Mouse (Mus musculus) gastrocnemius, postnatal 25 days (tissue): ENCODE data around the gene 3110082I17Rik. TPM values are rescaled to one million over a fixed set of nuclear protein-coding genes. Genes with fewer than 3 reads are reported as not detected.

Experiments used
- DNase-seq: peaks from one replicate; pipeline ENCODE4 v3.0.0; 2022
- total RNA-seq, 2 experiments: library from RNA; stranded (reverse); gene quantifications; 1 replicate in 1 of 2; 2 replicates in 1 of 2; pipeline ENCODE4 v1.2.3; 2021

Gene 3110082I17Rik
- total RNA-seq, 2 experiments from 2014 or later, result 7.8 to 8.0 TPM

DNA sequence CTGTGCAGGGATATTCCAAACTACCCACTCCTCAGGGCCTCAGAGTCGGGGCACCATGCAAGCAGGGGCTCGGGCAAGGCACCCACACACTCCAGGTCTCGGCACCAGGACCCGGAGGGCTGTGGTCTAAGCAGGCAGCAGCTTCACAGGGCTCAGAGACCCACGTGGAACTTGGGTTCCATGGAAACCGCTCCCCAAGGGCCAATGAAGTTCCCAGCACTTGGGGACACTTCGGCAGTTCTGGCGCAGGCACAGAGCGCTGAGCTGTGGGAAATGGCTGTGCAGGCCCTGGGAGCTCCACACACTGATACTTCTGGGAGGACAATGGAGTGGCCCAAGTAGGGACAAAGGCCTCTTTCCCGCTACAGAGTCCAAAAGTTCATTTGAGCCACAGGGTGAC is 7.3 kb downstream of the 3110082I17Rik start:
- no peak for DNase-seq

DNA sequence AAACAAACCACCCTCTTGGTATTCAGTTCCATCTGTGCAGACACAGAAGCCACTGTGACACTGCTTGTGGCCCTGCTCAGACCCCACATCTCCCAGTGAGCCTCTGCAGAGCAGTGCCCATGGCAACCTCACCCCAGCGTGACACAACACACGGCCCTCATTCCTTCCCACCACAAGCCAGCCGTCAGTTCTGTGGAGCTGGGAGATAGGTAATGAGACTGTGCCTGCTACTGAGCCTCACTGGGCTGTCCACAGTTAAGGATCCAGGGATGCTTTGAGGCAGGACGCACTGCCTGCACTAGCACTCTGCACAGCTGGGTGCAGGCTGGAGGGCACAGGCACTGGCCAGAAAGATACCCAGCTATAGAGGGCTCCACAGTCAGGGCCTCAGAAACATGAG is 10.4 kb downstream of the 3110082I17Rik start:
- no peak for DNase-seq

DNA sequence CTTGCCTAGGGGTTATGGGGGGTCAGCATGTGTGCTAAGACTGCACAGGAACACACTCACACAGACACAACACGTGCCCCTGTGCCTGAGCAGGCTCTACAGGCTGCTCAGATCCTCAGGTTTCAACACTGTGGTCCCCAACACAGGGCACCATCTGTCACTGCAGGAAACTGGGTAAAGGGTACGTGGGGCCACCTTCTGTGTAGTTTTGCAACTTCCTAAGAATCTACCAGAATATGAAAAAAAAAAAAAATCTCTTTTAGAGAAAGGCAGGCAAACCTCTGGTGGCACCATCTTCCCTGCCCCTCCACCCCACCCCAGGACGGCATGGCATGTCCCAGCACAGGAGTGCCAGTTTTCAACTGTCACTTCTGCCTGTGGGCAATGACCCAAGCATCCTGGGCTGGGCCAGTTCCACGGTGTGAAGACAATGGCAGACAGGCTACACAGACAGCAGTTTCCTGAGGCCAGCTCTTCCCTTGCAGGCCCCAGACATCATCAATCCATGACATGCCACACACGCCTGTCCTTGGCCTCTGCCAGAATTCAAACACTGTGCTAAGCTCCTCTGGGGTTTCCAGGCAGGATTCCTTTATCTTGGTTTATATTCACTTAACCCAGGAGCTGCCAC is 11.1 kb downstream of the 3110082I17Rik start:
- DNase-seq, result no peak

DNA sequence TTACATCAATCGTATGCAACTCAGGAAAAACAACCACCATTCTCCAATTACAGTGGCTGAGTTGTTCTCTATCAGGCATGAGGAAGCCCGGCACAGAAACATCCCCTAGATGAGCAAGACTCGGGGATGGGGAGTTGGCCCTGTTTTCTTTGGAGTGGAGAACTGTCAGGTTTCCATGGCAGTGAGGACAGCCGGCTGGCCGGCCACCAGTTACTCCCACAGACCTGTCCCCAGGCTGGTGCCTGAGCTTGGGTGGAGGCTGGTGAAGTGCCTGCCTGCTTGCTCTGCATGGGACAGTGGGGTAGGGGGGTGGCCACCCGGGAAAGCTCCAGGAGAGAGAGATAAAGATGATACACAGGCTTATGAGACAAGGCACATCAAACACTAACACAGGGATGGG is 12.3 kb downstream of the 3110082I17Rik start:
- DNase-seq, result no peak

DNA sequence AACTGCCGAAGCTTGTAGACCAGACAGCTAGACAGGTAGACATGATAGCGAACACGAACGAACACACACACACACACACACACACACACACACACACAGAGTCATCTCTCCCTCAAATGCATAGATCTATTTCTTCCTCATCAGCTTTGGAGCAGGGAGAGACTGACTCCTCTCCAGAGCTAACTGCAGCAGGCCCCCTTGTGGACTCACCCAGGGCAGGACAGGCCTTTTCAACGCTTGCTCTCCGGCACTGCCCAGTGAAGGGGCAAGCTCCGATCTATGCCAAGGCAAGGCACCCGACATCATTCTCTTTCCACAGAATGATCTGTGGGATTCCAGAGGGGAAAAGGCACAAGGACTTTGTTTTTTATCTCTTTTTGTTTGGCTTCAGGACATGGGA is 15.1 kb downstream of the 3110082I17Rik start:
- DNase-seq, result no peak

DNA sequence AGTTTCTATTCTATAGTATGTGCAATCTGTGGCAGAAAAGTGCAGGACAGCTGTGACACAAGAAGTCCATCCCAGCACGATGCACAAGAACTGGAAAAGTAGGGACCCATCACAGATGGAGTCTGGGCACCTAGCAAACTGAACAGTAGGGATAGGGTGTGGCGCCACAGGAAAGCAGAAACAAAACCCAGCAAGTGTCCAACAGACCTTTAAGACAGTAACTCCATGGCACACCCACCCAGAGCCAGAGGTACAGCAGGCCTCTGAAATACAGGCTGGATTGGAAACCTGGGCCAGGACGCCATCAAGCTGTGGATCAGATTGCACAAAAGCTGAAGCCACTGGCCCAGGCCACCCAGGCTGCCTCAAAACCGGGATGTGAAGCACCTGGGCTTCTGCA is 17.4 kb downstream of the 3110082I17Rik start:
- DNase-seq, result no peak

DNA sequence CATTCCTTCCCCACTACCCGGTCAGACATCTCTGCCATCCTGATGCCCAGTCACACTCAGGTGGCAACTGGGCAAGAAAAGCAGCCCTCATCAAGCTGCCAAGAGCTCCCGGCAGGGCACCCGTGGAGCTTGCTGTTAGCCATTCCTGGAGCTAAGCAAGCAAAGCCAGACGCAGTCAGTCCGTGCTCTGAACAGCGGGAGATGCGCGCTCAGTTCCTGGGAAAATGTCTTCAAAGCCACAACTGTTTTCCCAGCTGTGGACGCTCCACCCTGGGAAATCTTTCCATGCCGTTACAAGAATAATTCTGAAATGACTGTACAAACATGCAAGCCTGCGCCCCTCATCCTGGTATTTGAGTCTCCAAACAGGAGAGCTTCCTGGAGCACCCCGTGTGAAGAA is 17.9 kb downstream of the 3110082I17Rik start:
- DNase-seq, result no peak

DNA sequence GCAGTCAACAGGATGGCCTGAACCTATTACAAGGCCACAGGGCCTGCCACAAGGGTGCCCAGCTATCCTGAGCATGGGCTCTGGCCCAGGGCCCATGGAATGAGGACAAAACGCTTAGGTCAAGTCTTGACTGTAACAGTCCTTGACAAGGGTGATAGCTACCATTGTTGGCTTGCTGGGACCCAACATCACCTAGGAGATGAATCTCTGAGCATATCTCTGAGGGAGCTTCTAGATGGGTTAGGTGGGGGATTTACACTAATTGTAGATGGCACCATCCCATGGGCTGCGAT is 18.7 kb downstream of the 3110082I17Rik start:
- no peak for DNase-seq

DNA sequence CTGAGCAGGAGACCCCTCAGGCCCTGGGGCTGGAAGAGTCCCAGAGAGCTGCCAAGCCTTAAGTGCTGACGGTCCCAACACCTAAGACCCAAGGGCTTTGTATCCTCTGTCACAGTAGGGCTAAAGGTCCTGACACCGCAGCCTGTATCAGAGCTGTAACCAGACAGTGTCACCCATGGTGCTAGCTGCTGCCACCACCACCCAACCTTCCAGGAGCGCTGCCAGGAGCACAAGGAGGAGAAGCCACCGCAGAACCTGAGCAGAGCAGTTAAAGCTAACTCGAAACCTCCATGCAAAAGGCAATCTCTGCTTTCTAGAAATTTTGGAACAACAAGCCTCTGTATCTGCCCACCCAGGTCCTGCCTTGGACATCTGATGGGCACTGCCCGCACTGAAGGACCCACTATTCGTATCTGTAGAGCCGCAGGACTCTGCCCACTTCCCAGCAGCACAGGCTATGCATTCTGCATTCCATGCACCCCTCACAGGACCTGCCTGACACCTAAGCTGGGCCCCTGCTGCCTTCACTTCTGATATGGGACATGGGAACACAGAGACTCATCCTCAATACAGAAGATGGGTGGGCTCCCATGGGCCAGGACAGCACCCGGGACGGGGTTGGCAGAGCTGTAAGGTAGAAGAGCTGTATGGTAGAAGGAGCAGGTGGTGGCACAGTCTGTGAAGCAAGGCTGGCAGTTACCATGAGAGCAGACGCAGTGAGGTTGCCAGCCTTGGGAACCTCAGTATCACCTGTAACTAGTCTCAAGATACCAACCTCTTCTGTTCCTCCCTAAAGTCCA is 19.2 kb downstream of the 3110082I17Rik start:
- DNase-seq, result no peak

DNA sequence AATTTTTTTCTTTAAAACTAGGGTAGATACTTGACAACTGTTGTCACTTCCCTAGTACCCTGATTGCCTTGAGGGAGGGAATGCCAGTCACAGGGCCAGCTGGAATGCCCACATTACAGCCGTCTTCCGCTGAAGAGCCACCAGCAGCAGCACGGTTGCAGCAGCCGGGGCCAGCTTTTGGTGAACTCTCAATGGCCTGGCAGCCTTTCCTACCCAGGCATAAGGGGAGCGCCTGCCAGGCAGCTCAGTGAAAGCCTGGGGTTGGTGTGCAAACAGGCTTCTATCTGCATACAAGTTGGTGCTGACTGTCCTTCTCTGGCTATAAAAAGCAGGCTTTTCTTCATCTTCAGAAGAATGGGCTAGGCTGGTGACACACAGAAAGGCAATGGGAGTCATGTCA is 19.9 kb downstream of the 3110082I17Rik start:
- DNase-seq, result no peak

DNA sequence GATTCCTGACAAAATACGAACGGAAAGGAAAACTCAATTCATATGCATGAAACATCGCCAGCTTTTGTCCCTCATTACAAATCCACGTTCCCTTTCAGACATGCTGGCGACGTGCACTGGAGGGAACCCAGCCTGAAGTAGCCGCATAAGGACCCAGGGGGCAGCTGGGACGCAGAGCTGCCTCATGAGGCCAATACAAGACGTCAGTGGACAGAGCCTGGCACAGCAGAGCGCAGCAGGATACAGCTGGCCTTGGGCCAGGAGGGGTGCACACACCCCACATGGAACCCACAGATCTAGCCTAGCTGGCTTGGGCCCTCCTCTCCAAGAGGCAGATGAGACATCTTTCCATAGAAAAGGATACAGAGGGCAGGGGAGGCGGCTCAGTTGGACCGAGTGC is 21.9 kb downstream of the 3110082I17Rik start:
- DNase-seq, result no peak

DNA sequence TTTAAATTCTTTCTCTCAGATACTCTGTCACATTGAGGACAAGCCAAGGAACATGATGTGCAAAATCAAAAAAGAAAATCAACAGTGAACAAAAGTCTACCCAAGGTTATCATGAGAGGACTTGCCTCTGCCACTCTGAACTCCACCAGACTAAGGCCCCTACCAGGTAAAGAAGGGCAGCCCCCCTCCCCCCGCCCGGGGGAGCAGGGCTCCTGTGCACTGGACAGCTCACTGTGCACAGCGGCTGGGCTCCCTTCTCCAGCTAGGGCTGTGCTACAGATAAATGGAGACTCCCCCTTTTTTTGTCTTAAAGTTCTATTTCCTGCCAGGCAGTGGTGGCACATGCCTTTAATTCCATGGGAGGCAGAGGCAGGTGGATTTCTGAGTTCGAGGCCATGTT is 22.6 kb downstream of the 3110082I17Rik start:
- no peak for DNase-seq

DNA sequence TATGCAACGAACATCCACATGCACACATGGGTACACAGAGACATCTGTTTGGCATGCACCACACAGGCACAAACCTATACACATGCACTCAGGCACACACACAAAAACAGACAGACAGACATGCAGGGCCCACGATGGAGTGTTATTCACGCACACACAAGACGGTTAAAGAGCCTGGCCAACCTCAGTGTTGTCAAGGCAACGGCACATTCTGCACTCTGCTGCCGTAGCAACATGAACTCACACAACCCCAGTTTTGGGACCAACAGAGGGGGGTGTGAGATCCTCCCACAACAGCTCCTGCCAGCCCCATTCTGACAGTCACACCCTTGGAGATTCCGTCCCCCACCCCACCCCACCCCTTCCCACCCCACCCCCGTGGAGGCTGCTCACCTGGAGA is 25.4 kb downstream of the 3110082I17Rik start:
- DNase-seq, result peak; percentile 55

DNA sequence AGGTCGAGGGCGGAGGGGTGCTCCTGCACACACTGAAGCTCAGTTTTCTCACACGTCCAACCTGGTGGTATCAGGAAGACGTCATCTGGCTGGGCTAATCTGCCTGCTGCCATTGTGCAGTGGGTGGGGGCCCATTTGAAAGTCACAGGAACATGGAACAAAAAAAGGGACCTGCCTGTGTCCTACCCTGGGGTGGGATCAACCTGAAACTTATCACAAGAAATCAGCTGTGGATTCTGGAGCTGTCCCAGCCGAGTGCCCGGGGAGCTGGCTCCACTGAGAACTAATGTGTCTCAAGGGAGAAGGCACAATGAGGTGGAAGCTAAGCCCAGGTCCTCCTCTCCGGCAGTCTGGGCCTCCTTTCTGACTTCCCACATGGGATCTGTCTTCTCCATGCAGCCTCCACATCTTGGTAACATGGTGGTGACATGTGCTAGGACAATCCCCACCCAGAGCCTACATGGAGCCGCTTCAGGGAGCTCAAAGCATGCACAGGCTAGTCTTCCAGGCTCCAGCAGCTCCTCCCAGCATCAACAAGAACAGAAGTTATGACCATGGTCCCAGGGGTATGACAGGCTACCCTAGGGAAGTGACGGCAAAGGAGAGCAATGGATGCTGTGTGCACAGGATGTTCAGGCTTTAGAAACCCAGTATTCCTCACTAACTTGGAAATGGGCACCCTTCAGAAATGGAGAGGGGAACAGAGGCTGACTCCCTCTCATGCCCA is 26.3 kb downstream of the 3110082I17Rik start:
- DNase-seq, result no peak

DNA sequence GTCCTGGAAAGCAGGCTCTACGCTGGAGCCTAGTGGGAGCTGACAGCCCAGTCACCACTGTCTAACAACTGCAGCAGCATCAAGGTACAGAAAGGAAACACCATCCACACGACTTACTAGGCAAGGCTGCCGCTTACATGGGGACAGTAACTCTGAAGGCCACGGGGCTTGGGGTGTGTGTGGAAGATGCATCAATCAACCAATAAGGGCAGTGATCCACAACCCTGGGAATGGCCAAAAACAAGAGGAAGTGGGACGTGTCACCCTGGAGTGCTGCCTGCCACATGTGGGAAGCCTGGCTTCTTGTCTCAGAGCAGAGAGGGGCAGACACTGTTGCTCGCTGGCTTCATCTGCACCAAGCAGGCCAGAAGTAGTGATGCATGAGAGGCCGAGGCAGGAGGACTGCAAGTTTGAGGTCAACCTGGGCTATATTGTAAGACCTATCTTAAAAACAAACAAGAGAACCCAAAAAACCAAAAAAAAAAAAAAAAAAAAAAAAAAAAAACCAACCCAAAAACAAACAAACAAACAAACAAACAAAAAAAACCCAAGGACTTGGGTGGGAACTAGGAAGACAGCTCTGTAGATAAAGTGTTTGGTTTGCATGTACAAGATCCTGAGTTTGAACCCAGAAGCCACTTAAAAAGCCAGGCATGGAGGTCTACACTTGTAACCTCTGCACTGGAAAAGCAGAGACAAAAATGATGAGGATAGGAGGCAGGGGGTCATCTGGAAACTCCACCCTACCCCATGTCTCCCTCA is 27.4 kb downstream of the 3110082I17Rik start:
- no peak for DNase-seq

DNA sequence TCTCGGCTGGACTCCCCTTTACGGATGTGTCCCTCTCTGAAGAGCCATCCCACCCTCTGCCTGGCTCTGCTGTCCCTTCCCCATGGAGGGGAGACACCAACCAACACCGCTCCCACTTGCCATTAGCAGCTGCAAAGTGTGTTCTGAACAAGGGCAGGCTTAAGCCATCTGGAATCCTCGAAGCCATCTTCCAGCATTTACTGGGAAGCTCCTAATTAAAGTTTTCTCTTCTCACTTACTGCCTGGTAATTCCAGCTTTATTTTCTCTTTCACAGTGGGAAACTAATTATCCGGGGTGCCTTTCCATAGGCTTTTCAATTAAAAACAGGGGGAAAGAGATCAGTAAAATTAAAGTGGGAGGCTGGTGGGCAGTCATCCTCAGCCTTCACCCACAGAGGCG is 28.0 kb downstream of the 3110082I17Rik start:
- DNase-seq, result no peak

DNA sequence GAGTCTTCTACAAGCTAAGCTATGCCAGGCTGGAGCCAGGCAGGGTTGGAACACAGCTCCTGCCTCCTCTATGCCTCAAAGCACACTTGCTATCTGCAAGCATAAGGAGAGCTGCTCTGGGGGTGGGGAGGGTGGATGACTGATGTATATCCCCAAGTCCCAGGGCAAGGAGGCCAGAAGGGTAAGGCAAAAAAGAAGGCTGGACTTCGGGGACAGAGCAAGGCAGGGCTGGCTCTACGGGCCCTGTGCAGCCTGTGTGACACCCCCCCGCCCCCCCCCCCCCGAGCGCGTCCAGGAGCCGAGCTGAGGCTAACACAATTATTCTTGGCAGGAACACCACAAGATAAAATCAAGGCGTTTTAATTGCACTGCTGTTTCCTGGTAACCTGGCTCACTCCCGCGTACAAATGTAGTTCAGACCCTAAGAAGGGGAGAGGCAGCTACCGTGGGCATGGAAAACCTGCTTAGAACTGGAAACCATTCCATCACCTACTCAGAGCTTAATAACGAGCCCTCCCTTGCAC is 30.4 kb downstream of the 3110082I17Rik start:
- DNase-seq, result no peak

DNA sequence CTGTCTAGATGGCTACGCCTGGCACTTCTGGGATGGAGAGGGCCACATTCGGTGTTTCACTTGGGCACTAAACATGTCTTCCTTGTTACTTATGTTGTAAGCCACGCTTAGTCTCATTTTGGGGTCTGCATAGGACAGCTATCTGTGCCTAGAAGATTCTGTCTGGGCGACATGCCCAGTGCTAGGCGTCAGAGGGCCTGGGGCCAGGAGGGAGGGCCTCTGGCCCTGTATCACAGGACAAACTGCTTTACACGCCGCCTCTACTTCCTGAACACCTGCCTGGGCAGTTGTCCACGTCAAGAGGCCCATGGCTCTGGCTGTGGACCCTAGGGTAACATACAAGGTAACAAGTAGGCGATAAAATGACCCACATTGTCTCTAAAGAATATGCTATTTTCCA is 32.3 kb downstream of the 3110082I17Rik start:
- no peak for DNase-seq

DNA sequence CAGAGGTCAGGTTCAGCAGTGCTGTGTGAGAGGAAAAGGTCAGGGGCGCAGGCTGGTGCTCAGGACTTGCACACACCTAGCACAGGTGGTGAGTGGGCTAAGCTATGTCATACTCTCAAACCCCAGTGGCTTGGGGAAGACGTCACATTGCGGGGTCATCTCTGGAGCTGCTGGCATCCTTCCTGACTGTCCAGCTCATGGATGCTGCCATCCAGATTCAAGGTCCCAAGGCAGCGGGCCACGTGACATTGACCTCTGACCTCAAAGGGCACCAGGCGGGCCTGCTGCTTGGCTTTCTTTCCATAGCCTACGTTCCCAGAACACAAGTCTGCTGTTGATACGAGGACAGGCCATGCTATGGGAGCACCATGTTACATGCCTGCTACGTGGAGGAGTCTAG is 33.3 kb downstream of the 3110082I17Rik start:
- no peak for DNase-seq

DNA sequence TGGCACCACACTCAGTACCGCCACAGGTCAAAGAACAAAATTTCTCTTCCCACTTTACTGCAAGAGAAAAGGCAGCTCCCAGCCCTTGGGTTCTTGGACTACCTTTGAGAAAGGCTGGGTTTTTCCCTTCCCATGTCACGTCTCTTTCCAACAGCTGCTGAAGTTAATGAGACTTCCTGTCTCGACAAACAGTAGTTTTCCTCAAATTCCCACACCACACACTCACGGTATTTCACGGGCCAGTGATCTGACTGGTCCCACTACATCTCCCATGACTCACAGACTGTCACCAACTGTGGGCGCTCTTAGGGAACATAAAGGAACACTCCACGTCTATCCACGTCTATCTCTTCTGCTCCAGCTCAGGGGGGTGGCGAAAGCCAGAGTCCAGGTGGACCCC is 35.1 kb downstream of the 3110082I17Rik start:
- no peak for DNase-seq

DNA sequence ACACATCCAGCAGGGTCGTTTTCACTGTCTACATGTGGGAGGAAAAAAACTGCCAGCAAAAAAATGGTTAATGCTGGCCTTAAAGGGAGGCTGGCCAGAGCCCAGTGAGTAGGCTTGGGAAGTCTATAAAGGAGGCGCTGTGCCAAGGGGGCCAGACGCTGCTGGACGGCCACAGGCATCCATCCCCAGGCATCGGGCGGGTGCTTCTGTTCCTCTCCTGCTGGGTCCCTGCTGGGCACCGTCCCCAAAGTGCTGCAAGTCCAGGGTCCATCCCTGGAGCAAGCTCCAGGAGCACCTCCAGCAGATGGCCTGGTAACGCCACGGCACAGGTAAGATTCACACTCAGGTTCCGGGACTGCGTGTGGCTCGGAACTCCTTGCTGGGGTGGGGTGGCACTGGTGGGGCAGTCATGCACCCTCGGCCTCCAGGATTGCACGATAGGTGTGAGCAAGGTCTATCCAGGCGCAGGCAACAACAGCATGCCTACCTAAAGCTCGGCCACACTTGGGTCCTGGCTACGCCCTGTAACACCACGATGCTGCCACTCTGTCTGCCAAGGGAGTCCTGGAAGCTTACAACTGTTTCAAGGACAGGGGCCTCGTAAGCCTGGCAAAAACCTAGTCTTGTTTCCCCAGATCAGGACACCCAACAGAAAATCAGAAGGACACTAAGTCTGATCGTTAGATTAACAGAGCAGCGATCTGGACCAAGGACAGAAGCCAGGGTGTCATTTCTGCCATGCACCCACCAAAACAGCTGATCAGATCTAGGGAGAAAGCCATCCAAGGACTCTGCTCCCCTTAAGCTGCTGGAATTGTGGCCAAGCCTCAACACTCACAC is 37.1 kb downstream of the 3110082I17Rik start, which contains the start of gene Gper1:
TSS of gene Gper1 (plus strand) at position 126 of the 840 bp plus-strand sequence.
- DNase-seq, result no peak
